Mouse (Mus musculus): ENCODE data around the gene Slc9a9.

Slc9a9 gene

GRCm38 (mm10) chr9:95072450-95072955 lies 402.8 kb downstream of the Slc9a9 start:
- no peak for DNase-seq (ENCODE audit: extremely low spot score, low spot score)

- DNase-seq (ENCODE audit: extremely low spot score, low spot score), result no peak
Measured at GRCm38 (mm10) chr9:95073691-95074090, 404.0 kb downstream of the Slc9a9 start.

- DNase-seq (ENCODE audit: extremely low spot score, low spot score), result no peak
Measured at GRCm38 (mm10) chr9:95075856-95076255, 406.1 kb downstream of the Slc9a9 start.

- no peak for DNase-seq (ENCODE audit: extremely low spot score, low spot score)
Measured at GRCm38 (mm10) chr9:95077938-95078337, 408.2 kb downstream of the Slc9a9 start.

GRCm38 (mm10) chr9:95078626-95079025 lies 408.9 kb downstream of the Slc9a9 start:
- DNase-seq (ENCODE audit: extremely low spot score, low spot score), result no peak

GRCm38 (mm10) chr9:95079951-95080350 lies 410.2 kb downstream of the Slc9a9 start:
- no peak for DNase-seq (ENCODE audit: extremely low spot score, low spot score)

- no peak for DNase-seq (ENCODE audit: extremely low spot score, low spot score)
Measured at GRCm38 (mm10) chr9:95086109-95086821, 416.6 kb downstream of the Slc9a9 start.

- DNase-seq (ENCODE audit: extremely low spot score, low spot score), result no peak
Measured at GRCm38 (mm10) chr9:95088221-95088620, 418.5 kb downstream of the Slc9a9 start.

- no peak for DNase-seq (ENCODE audit: extremely low spot score, low spot score)
Measured at GRCm38 (mm10) chr9:95089050-95089449, 419.3 kb downstream of the Slc9a9 start.

- no peak for DNase-seq (ENCODE audit: extremely low spot score, low spot score)
Measured at GRCm38 (mm10) chr9:95096486-95096885, 426.8 kb downstream of the Slc9a9 start.

GRCm38 (mm10) chr9:95105768-95106167 lies 436.1 kb downstream of the Slc9a9 start:
- DNase-seq (ENCODE audit: extremely low spot score, low spot score), result no peak

GRCm38 (mm10) chr9:95109799-95110198 lies 440.1 kb downstream of the Slc9a9 start:
- DNase-seq (ENCODE audit: extremely low spot score, low spot score), result no peak

- DNase-seq (ENCODE audit: extremely low spot score, low spot score), result no peak
Measured at GRCm38 (mm10) chr9:95110768-95111167, 441.1 kb downstream of the Slc9a9 start.

GRCm38 (mm10) chr9:95111732-95112131 lies 442.0 kb downstream of the Slc9a9 start:
- DNase-seq (ENCODE audit: extremely low spot score, low spot score), result no peak

- no peak for DNase-seq (ENCODE audit: extremely low spot score, low spot score)
Measured at GRCm38 (mm10) chr9:95113157-95114135, 443.7 kb downstream of the Slc9a9 start.

- DNase-seq (ENCODE audit: extremely low spot score, low spot score), result no peak
Measured at GRCm38 (mm10) chr9:95120062-95120461, 450.4 kb downstream of the Slc9a9 start.

GRCm38 (mm10) chr9:95121151-95121835 lies 451.6 kb downstream of the Slc9a9 start:
- peak; percentile 26 for DNase-seq (ENCODE audit: extremely low spot score, low spot score)

- DNase-seq (ENCODE audit: extremely low spot score, low spot score), result no peak
Measured at GRCm38 (mm10) chr9:95125683-95126082, 456.0 kb downstream of the Slc9a9 start.

- no peak for DNase-seq (ENCODE audit: extremely low spot score, low spot score)
Measured at GRCm38 (mm10) chr9:95127774-95128173, 458.1 kb downstream of the Slc9a9 start.

- DNase-seq (ENCODE audit: extremely low spot score, low spot score), result no peak
Measured at GRCm38 (mm10) chr9:95149206-95149729, 479.6 kb downstream of the Slc9a9 start.

- DNase-seq (ENCODE audit: extremely low spot score, low spot score), result no peak
Measured at GRCm38 (mm10) chr9:95150096-95150495, 480.4 kb downstream of the Slc9a9 start.
